Mouse (Mus musculus) fat pad, adult 2 months (tissue): ENCODE measurements around the gene Gm2026.
"Not testable (repeated sequence)": the region's sequence is repeated elsewhere in the genome, so short reads cannot be mapped to it uniquely, and the experiment has no call there.

Source experiments
- DNase-seq: peaks from one replicate; pipeline ENCODE4 v3.0.0-alpha.2; 2011; ENCODE audit warnings: low read depth, low spot score; ENCODE audit errors: extremely low read depth

Gene Gm2026

DNA sequence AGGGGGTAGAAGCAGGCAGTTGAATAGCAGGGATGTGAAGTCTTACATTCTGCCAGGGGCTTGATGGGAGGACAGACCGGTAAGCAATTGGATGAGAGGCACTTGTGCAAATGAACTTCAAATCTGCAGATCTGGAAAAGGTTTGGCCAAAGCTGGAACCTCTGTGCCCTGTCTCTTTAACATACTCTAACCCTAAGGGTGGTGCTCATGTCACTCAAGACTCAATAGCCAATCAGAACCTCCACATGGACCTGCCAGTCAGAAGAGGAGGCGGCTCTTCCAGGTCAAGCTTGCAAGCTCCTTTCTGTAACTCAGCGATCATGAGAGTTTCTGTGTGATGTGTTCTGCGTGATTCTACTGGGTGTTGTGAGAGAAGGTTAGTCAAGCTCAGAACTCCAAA, at the start of gene Gm2026:
Gene Gm2026, plus strand, starts transcription at position 301 of the 400 bp plus-strand sequence.
- not testable (repeated sequence) for DNase-seq

DNA sequence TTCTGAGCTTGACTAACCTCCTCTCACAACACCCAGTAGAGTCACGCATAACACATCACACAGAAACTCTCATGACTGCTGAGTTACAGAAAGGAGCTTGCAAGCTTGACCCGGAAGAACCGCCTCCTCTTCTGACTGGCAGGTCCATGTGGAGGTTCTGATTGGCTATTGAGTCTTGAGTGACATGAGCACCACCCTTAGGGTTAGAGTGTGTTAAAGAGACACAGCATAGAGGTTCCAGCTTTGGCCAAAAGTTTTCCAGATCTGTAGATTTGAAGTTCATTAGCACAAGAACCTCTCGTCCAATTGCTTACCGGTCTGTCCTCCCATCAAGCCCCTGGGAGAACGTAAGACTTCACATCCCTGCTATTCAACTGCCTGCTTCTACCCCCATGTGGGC, 34.1 kb upstream of the Gm2026 start, which contains the start of gene Zfp966:
Gene Zfp966, minus strand, starts transcription at position 101 of the 400 bp plus-strand sequence.
- not testable (repeated sequence) for DNase-seq
